Comparison of ENCODE assay signal across 24 mouse cellular contexts in genomic region chr3:68666377-68666776, GRCm38 (mm10). TPM values are rescaled to one million over a fixed set of nuclear protein-coding genes. Genes with fewer than 3 reads are reported as not detected.
A peak's percentile ranks its signal among the peaks of the same experiment; 100 is the strongest.
DNase-seq lines count a peak whose midpoint lies in the region; ATAC-seq lines count a peak whose summit lies in the region.
"Had no signal": no experiment of that assay in that cellular context is flagged by ENCODE, and none has a peak within 500 bp of the region (broad histone marks: within the 10 kb centered on the region; RNA-seq: fewer than 3 reads in every experiment).

No protein-coding gene starts in this region.

- peak; percentile 64 for ATAC-seq in granulocyte monocyte progenitor cell, adult 5-6 weeks (replicated peaks; ENCODE audit: poor library complexity, severe bottlenecking)
- 0 out of 2 replicates have a peak, but pooled peaks have one; percentile 27 for ATAC-seq in monocyte, adult 5-6 weeks (replicated peaks; ENCODE audit: insufficient number of reproducible peaks, low FRiP score, low TSS enrichment, poor library complexity, severe bottlenecking)
- ATAC-seq: forebrain, embryonic 14.5 days; forebrain, postnatal 0 days; hindbrain, postnatal 0 days; inflammation-experienced regulatory T-cells, adult 6 months; Patski had no signal

- intact Hi-C loops in heart, postnatal 10 days (cut with DNase I), result no loop called here

- DNase-seq in heart, adult 11 months, result peak; percentile 72
- no peak for DNase-seq in heart, postnatal 10 days
- peak; percentile 18 for DNase-seq in brain, adult 2 months (ENCODE audit: low read depth, low spot score)
- no peak for DNase-seq in right cerebral cortex, postnatal 4 days
- no peak for DNase-seq in embryo, embryonic 10.5 days (ENCODE audit: low spot score)
- DNase-seq: adrenal gland, adult 2 months; adrenal gland, postnatal 14 days; B cell, adult 2 months; cerebellum, adult 11-12 months; cerebellum, adult 8-10 months; cerebellum, postnatal 10 days; cerebellum, postnatal 36 days; forebrain, postnatal 0 days; gastrocnemius, postnatal 10 days; gastrocnemius, postnatal 36 days; heart, adult 18-20 months; heart, postnatal 14 days; heart, postnatal 4 days had no signal

RNA-seq across cellular contexts. Expression of gene Il12a, which starts 24.1 kb away (rescaled TPM):
- under 1 TPM in 1 of 2 experiments, not detected in 1; 0.20 TPM for total RNA-seq in heart, postnatal 10 days (2021)
- 36.2 and 43.0 TPM in 2 replicates for total RNA-seq in granulocyte monocyte progenitor cell, adult 5-6 weeks (2014; fragmentation: Nextera tagmentation)
- 28.3 and 28.6 TPM in 2 replicates for total RNA-seq in granulocyte monocyte progenitor cell, adult 5-6 weeks (2017)
- total RNA-seq in monocyte, adult 5-6 weeks (2017), result 2.3 TPM in 1 of 3 replicates, not detected in the others
- total RNA-seq: forebrain, postnatal 0 days; hindbrain, postnatal 0 days had no signal

Comparison
In these comparisons a context has a peak if more than half of its experiments do, and no peak if none do; other contexts are left out.
1. DNase-seq: peak in heart, adult 11 months (single experiment) and brain, adult 2 months (single experiment); none in heart, postnatal 10 days (0 of 2), right cerebral cortex, postnatal 4 days (single experiment) and embryo, embryonic 10.5 days (single experiment).